Mouse (Mus musculus) gonadal fat pad, adult 2 months (tissue): ENCODE measurements around the gene Olfr1375. TPM values are rescaled to one million over a fixed set of nuclear protein-coding genes. Genes with fewer than 3 reads are reported as not detected.

Experiments used
- polyA plus RNA-seq: library from polyadenylated mRNA; depleted of rRNA; stranded (reverse); fragments of >200 nt; gene quantifications from 2 replicates; pipeline ENCODE4 v1.2.3, GENCODE M21; 2012; rRNA removed

Olfr1375 gene
- polyA plus RNA-seq, 1 experiment: not detected

Other genes with a start within 250 kb of the Olfr1375 start
- gene Zfp354c, start 220.4 kb upstream of the Olfr1375 start, polyA plus RNA-seq: 1.4 and 1.5 TPM in 2 replicates
- gene Zfp879, start 206.6 kb upstream of the Olfr1375 start, polyA plus RNA-seq: 0.47 and 0.51 TPM in 2 replicates
- gene Grm6, start 197.4 kb upstream of the Olfr1375 start, polyA plus RNA-seq: 0.05 and 0.06 TPM in 2 replicates
- gene Zfp454, start 160.5 kb upstream of the Olfr1375 start, polyA plus RNA-seq: 0.69 and 1.0 TPM in 2 replicates
- 2.3 and 2.6 TPM in 2 replicates for gene Zfp2, start 131.9 kb upstream of the Olfr1375 start, polyA plus RNA-seq
- 0.49 and 0.58 TPM in 2 replicates for gene Zfp354b, start 116.5 kb upstream of the Olfr1375 start, polyA plus RNA-seq
- 0.16 and 0.22 TPM in 2 replicates for gene 4933414I15Rik, start 104.3 kb upstream of the Olfr1375 start, polyA plus RNA-seq
- not detected in 2 replicates for gene Prop1, start 94.3 kb upstream of the Olfr1375 start, polyA plus RNA-seq
- not detected in 2 replicates for gene Olfr1378, start 81.6 kb upstream of the Olfr1375 start, polyA plus RNA-seq
- not detected in 2 replicates for gene Olfr1377, start 66.1 kb upstream of the Olfr1375 start, polyA plus RNA-seq
- gene Olfr51, start 44.5 kb upstream of the Olfr1375 start, polyA plus RNA-seq: not detected in 2 replicates
- gene Olfr54, start 33.9 kb upstream of the Olfr1375 start, polyA plus RNA-seq: not detected in 2 replicates
- 2.3 and 3.0 TPM in 2 replicates for gene Zfp354a, start 11.1 kb downstream of the Olfr1375 start, polyA plus RNA-seq
- 0.11 TPM in 1 of 2 replicates, not detected in the other for gene Gm12569, start 172.4 kb downstream of the Olfr1375 start, polyA plus RNA-seq
- gene Clk4, start 213.6 kb downstream of the Olfr1375 start, polyA plus RNA-seq: 44.4 and 54.9 TPM in 2 replicates
- gene BC049762, start 214.9 kb downstream of the Olfr1375 start, polyA plus RNA-seq: 2.1 and 2.2 TPM in 2 replicates
- 8.0 and 9.8 TPM in 2 replicates for gene Col23a1, start 241.8 kb downstream of the Olfr1375 start, polyA plus RNA-seq